Mouse (Mus musculus): ENCODE data around the gene Gm49325. TPM values are rescaled to one million over a fixed set of nuclear protein-coding genes. Genes with fewer than 3 reads are reported as not detected.
A peak's percentile ranks its signal among the peaks of the same experiment; 100 is the strongest.

Gene Gm49325
- polyA plus RNA-seq, 1 experiment from 2014 or later, result not detected

DNA sequence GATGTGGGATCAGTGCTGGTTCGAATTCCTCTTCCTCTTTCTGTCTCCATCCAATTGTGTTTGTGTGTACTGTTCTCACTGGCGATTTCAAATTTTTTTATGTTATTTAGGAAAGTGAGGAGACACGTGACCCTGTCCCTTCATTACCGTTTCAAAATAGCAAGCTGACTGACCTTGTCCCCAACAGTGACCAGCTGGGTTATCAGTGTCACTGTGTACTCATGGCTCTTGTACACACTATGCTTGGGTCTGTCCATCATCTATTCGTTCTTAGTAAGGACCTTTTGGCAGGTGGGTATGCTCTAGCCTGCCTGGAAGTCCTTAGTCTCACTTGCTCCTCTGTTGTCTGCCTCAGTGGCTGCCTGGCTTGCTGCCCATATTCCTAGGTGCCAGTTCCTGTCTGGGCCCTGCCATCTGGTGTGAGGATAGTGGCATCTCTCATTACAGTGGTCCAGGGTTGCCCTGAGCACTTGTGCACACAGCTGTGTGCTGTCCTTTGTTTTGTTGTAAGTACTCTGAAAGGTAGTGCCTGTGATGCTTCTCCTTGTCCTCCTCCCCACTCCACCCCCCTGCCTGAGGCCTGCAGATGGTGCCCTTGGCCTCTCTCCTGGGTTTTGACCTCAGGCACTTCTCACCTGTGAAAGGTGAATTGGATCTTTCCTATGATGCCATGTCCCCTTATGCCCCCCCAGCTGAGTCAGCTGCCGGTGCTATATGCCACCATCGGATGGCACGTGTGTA is 4.4 kb downstream of the Gm49325 start:
- Histone ChIP-seq H3K27me3 (ENCODE audit: control insufficient read depth, insufficient read depth, low read length) (no peaks in the 10 kb centered on the region), H3K9me3 (ENCODE audit: control insufficient read depth, low read length) (no peaks in the 10 kb centered on the region; the same call in 1 of the 2 replicates), H3K9ac (ENCODE audit: low read length) (no peak overlapping the region), H3K4me3 (ENCODE audit: low read depth, low read length) (no peak overlapping the region), H3K4me2 (ENCODE audit: low read depth, severe bottlenecking) (no peak overlapping the region), H3K4me1 (ENCODE audit: control insufficient read depth, insufficient read depth, low read length) (peaks cover 11% of the 10 kb centered on the region), H3K27ac (replicated peaks; ENCODE audit: low read depth, low read length) (no peak overlapping the region), H3K36me3 (ENCODE audit: control insufficient read depth, insufficient read depth, low read length) (peaks cover 32% of the 10 kb centered on the region; the same call in 1 of the 2 replicates)
- DNase-seq (ENCODE audit: low spot score) (no peak), ATAC-seq (ENCODE audit: insufficient number of reproducible peaks, low FRiP score, low TSS enrichment, low read depth) (no peak)
- WGBS, result 96% methylated on average over 8 of the region's 8 CpGs

DNA sequence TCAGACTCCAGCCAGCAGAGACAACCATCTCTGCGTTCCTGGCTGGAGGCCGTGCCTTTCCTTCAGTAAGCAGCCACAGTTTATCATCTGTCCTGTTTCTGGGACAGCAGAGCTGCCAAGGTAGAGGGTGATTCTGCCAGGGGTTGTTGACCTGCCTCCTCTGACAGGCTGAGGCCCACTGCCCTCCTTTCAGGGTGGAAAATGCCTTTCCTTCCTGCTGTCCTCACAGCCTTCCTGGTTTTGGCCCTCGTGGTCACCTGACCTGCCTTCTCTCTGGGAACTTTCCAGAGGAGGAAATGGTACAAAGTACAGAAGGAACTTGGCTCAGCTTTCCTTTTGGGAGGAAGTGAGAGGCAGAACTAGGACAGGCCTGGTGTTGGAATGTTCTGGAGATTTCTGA is 7.4 kb downstream of the Gm49325 start:
- H3K27me3 ChIP-seq (ENCODE audit: control insufficient read depth, insufficient read depth, low read length), result no peaks in the 10 kb centered on the region
- WGBS, result 90% methylated on average over 3 of the region's 3 CpGs
- H3K4me2 ChIP-seq (ENCODE audit: low read depth, severe bottlenecking), result no peak overlapping the region
- DNase-seq (ENCODE audit: low spot score), result no peak
- no peak for ATAC-seq (ENCODE audit: insufficient number of reproducible peaks, low FRiP score, low TSS enrichment, low read depth)
- H3K36me3 ChIP-seq (ENCODE audit: control insufficient read depth, insufficient read depth, low read length), result peaks cover 43% of the 10 kb centered on the region
- no peaks in the 10 kb centered on the region for H3K4me1 ChIP-seq (ENCODE audit: control insufficient read depth, insufficient read depth, low read length)
- no peak overlapping the region for H3K4me3 ChIP-seq (ENCODE audit: low read depth, low read length)
- no peak overlapping the region for H3K27ac ChIP-seq (replicated peaks; ENCODE audit: low read depth, low read length)
- no peak overlapping the region for H3K9ac ChIP-seq (ENCODE audit: low read length)
- no peaks in the 10 kb centered on the region for H3K9me3 ChIP-seq (ENCODE audit: control insufficient read depth, low read length)

DNA sequence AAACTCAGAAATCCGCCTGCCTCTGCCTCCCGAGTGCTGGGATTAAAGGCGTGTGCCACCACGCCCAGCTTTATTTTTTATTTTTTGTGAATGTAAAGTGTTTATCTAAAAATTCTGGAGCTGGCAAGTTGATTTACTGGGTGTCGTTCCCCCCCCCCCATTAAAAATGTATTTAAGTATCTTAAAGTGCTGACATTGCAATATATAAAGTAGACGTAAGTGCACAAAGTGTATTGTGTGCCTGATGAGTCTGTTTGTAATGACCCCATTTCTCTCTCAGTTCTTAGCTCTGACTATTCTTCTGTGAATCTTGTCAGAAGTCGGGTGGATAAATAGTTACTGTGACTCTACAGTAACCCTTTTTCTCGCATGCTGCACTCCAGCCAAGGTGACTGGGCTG is 9.7 kb downstream of the Gm49325 start:
- no peak for ATAC-seq (ENCODE audit: insufficient number of reproducible peaks, low FRiP score, low TSS enrichment, low read depth)
- WGBS, result 94% methylated on average over 8 of the region's 8 CpGs

DNA sequence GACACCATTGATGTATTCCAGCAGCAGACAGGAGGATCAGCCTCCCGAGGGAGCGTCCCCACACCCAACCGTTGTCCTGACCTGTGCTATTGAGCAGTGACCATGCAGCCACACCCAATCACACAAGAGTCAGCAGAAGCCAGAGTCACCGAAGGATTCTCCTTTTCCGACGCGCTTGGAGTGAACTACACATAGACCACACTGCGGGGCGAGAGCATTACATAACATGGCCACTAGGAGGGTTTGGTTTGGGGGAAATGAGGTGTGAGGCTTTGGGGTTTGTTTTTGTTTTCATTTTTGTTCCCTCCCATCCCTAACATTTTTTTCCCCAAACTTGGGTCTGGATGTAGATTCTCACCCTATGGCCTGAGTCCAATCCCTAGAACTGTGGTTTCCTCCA is 10.2 kb downstream of the Gm49325 start:
- Histone ChIP-seq H3K4me2 (ENCODE audit: low read depth, severe bottlenecking) (no peak overlapping the region), H3K9me3 (ENCODE audit: control insufficient read depth, low read length) (no peaks in the 10 kb centered on the region), H3K4me3 (ENCODE audit: low read depth, low read length) (no peak overlapping the region), H3K27ac (replicated peaks; ENCODE audit: low read depth, low read length) (no peak overlapping the region), H3K27me3 (ENCODE audit: control insufficient read depth, insufficient read depth, low read length) (no peaks in the 10 kb centered on the region), H3K36me3 (ENCODE audit: control insufficient read depth, insufficient read depth, low read length) (peaks cover 31% of the 10 kb centered on the region), H3K9ac (ENCODE audit: low read length) (no peak overlapping the region), H3K4me1 (ENCODE audit: control insufficient read depth, insufficient read depth, low read length) (no peaks in the 10 kb centered on the region)
- DNase-seq (ENCODE audit: low spot score) (no peak), ATAC-seq (ENCODE audit: insufficient number of reproducible peaks, low FRiP score, low TSS enrichment, low read depth) (no peak)
- WGBS, result 93% methylated on average over 9 of the region's 9 CpGs

More for the DNA sequence above, 9.7 kb downstream of the Gm49325 start:
- DNase-seq (ENCODE audit: low spot score), result no peak
- no peak overlapping the region for H3K4me2 ChIP-seq (ENCODE audit: low read depth, severe bottlenecking)
- peaks cover 36% of the 10 kb centered on the region for H3K36me3 ChIP-seq (ENCODE audit: control insufficient read depth, insufficient read depth, low read length)
- no peaks in the 10 kb centered on the region for H3K4me1 ChIP-seq (ENCODE audit: control insufficient read depth, insufficient read depth, low read length)
- H3K4me3 ChIP-seq (ENCODE audit: low read depth, low read length), result no peak overlapping the region
- H3K27me3 ChIP-seq (ENCODE audit: control insufficient read depth, insufficient read depth, low read length), result no peaks in the 10 kb centered on the region
- H3K9me3 ChIP-seq (ENCODE audit: control insufficient read depth, low read length), result no peaks in the 10 kb centered on the region
- H3K27ac ChIP-seq (replicated peaks; ENCODE audit: low read depth, low read length), result no peak overlapping the region
- no peak overlapping the region for H3K9ac ChIP-seq (ENCODE audit: low read length)

DNA sequence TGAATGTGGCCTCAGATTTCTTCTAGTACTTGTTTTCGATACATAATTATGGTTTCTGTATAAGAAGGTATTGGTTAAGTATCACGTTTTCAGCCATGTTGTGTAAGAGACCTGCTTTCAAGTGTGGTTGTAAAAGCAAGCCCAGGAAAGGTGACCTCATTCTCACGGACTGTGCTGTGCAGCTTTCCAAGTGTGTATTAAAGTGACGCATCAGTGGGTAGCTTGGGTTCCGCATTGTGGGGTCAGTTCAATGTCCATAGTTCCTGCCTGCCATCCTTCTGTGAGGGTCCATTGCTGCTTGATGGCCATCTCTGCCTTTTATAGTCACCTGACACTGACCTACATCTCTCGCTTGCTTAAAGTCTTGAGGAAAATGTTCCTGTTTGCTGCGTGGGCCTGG is 10.9 kb downstream of the Gm49325 start:
- no peak overlapping the region for H3K4me2 ChIP-seq (ENCODE audit: low read depth, severe bottlenecking)
- H3K9ac ChIP-seq (ENCODE audit: low read length), result no peak overlapping the region
- no peak overlapping the region for H3K27ac ChIP-seq (replicated peaks; ENCODE audit: low read depth, low read length)
- H3K4me3 ChIP-seq (ENCODE audit: low read depth, low read length), result no peak overlapping the region
- ATAC-seq (ENCODE audit: insufficient number of reproducible peaks, low FRiP score, low TSS enrichment, low read depth), result no peak
- H3K9me3 ChIP-seq (ENCODE audit: control insufficient read depth, low read length), result no peaks in the 10 kb centered on the region
- DNase-seq (ENCODE audit: low spot score), result no peak
- no peaks in the 10 kb centered on the region for H3K4me1 ChIP-seq (ENCODE audit: control insufficient read depth, insufficient read depth, low read length)
- WGBS, result 92% methylated on average over 7 of the region's 7 CpGs
- no peaks in the 10 kb centered on the region for H3K27me3 ChIP-seq (ENCODE audit: control insufficient read depth, insufficient read depth, low read length)
- peaks cover 28% of the 10 kb centered on the region for H3K36me3 ChIP-seq (ENCODE audit: control insufficient read depth, insufficient read depth, low read length)

DNA sequence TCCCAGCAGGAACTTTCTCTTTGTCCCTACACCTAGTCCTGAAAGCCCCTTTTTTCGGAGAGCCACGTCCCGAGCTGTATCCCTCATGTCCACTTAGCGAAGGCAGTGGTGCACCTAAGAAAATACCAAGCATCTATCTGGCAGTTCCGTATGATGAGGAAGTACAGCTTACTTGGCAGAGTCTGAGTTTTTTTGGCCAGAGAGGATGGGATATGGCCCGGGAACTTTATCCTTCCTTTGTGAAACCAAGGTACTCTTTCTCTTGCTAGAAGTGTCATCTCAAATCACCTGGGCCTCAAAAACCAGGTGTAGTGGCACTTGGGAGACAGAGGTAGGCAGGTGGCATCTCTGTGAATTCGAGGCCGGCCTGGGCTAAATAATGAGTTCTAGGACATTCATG is 15.5 kb downstream of the Gm49325 start:
- Histone ChIP-seq H3K4me2 (ENCODE audit: low read depth, severe bottlenecking) (peak overlapping the region; percentile 57), H3K9ac (ENCODE audit: low read length) (peak overlapping the region; percentile 96), H3K4me1 (ENCODE audit: control insufficient read depth, insufficient read depth, low read length) (no peaks in the 10 kb centered on the region; the same call in 1 of the 2 replicates), H3K4me3 (ENCODE audit: low read depth, low read length) (peak overlapping the region; percentile 99; the same call in 1 of the 2 replicates), H3K9me3 (ENCODE audit: control insufficient read depth, low read length) (no peaks in the 10 kb centered on the region), H3K36me3 (ENCODE audit: control insufficient read depth, insufficient read depth, low read length) (peaks cover 4% of the 10 kb centered on the region), H3K27ac (replicated peaks; ENCODE audit: low read depth, low read length) (peak overlapping the region; percentile 4), H3K27me3 (ENCODE audit: control insufficient read depth, insufficient read depth, low read length) (no peaks in the 10 kb centered on the region)
- ATAC-seq (ENCODE audit: insufficient number of reproducible peaks, low FRiP score, low TSS enrichment, low read depth) (no peak), DNase-seq (ENCODE audit: low spot score) (no peak)
- 77% methylated on average over 8 of the region's 8 CpGs for WGBS

DNA sequence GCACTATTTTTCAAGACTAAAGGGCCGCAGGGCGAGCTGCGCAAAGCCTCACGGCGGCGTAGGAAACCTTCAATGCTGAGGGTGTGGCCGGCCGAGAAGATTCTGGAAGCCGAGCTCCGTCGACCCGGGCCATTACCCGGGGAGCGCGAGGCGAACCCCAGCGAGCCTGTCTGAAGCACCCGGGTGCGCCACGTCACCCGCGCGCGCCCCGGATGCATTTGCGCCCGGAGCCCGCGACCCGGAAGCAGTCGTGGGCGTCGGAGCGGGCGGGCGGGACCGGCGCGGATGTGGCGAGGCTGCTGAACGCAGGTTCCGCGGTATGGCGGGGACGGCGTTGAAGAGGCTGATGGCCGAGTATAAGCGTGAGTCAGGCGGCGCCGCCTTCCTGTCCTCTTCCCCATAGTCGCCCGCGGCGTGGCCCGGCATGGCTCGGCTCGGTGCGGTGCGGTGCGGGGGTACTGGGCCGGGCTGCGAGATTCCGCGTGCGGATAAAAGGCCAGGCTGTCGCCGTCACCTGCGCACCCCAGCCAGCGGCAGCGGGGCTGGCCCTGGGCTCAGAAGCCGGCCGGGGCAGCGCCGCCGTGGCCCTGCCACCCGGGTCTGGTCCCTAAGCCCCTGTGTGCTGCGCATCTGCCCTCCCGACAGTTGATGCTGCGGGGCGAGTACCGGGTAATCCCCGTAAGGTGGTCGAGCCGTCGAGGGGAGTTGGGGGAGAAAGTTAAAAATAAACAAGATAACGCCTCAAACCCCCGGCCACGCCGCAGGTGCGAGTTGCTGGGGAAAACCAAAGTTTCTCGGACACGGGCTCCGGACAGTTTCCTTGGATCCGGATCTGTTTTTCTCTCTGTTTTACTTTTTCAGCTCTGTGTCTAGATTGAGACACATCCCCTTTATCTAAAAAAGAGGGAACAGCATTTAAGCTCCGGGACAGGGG is 16.3 kb downstream of the Gm49325 start, which contains the start of gene Ube2g2:
TSS of gene Ube2g2 (plus strand) at position 221 of the 934 bp plus-strand sequence.
- Histone ChIP-seq H3K27ac (replicated peaks; ENCODE audit: low read depth, low read length) (peak within 1 kb of the TSS; percentile 4), H3K4me1 (ENCODE audit: control insufficient read depth, insufficient read depth, low read length) (no peaks in the 10 kb centered on the region; the same call in 1 of the 2 replicates), H3K4me3 (ENCODE audit: low read depth, low read length) (peak within 1 kb of the TSS; percentile 99), H3K9me3 (ENCODE audit: control insufficient read depth, low read length) (no peaks in the 10 kb centered on the region), H3K9ac (ENCODE audit: low read length) (peak within 1 kb of the TSS; percentile 96), H3K4me2 (ENCODE audit: low read depth, severe bottlenecking) (peak within 1 kb of the TSS; percentile 57), H3K27me3 (ENCODE audit: control insufficient read depth, insufficient read depth, low read length) (no peaks in the 10 kb centered on the region), H3K36me3 (ENCODE audit: control insufficient read depth, insufficient read depth, low read length) (peaks cover 2% of the 10 kb centered on the region)
- DNase-seq (ENCODE audit: low spot score) (peak; percentile 95), ATAC-seq (ENCODE audit: insufficient number of reproducible peaks, low FRiP score, low TSS enrichment, low read depth) (peak; percentile 67)
- WGBS, result under 1% methylated on average over 94 of the region's 96 CpGs

DNA sequence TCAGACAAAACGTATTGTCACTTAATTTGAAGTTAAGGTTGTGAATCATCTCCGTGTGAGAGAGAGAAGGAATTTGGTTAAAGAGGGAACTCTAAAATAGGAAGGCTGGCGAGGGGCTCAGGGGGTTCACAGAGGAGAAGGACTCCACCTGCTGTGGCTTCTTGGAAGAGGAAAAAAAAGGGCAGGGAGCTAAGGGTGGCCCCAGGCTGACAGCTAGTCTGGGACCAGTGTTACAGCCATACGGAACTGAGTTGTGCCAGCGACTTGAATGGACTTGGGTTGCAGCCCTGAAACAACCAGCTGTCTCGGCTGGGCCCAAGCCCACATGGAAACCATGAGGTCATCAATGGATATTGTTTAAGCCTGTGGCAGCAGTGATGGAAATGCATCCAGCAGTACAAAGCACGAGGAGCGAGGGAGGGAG is 17.1 kb downstream of the Gm49325 start:
- H3K9ac ChIP-seq (ENCODE audit: low read length), result peak overlapping the region; percentile 96

More for the DNA sequence above, 17.1 kb downstream of the Gm49325 start:
- Histone ChIP-seq H3K27me3 (ENCODE audit: control insufficient read depth, insufficient read depth, low read length) (no peaks in the 10 kb centered on the region), H3K9me3 (ENCODE audit: control insufficient read depth, low read length) (no peaks in the 10 kb centered on the region), H3K4me1 (ENCODE audit: control insufficient read depth, insufficient read depth, low read length) (no peaks in the 10 kb centered on the region; the same call in 1 of the 2 replicates), H3K36me3 (ENCODE audit: control insufficient read depth, insufficient read depth, low read length) (no peaks in the 10 kb centered on the region; the same call in 1 of the 2 replicates), H3K4me2 (ENCODE audit: low read depth, severe bottlenecking) (peak overlapping the region; percentile 57), H3K4me3 (ENCODE audit: low read depth, low read length) (peak overlapping the region; percentile 99), H3K27ac (replicated peaks; ENCODE audit: low read depth, low read length) (no peak overlapping the region)
- 13% methylated on average over 8 of the region's 8 CpGs for WGBS
- ATAC-seq (ENCODE audit: insufficient number of reproducible peaks, low FRiP score, low TSS enrichment, low read depth) (no peak), DNase-seq (ENCODE audit: low spot score) (peak; percentile 49)
